Mouse (Mus musculus): ENCODE data around the gene 4931440F15Rik. TPM values are rescaled to one million over a fixed set of nuclear protein-coding genes. Genes with fewer than 3 reads are reported as not detected.

4931440F15Rik gene
- polyA plus RNA-seq, 2 experiments, result 0.09 to 0.22 TPM

DNA sequence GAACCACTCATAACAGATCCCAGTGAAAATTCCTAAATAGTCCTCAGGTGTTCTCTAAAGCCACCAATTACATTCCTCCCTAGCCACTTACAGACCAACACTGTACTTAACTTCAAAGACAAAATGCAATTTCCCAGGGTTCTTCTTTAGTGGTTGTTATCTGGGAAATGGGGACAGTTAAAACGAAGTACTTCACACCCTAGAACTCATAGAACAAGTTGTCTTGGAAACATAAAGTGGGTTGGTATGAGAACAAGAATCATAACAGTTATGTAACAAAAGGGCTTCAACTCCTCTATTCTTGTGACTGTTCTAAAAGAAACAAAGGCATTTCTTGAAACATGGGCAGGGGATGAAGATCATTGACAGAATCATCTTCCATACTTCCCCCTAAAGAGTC lies 12.2 kb downstream of the 4931440F15Rik start:
- H3K4me2 ChIP-seq (replicated peaks; ENCODE audit: low read depth, low read length, severe bottlenecking), result no peak overlapping the region
- H3K27ac ChIP-seq (replicated peaks; ENCODE audit: low read depth, low read length), result no peak overlapping the region
- no peaks in the 10 kb centered on the region for H3K4me1 ChIP-seq (ENCODE audit: control insufficient read depth, insufficient read depth, low read length)
- 73% methylated on average over 1 of the region's 1 CpGs for WGBS
- H3K9me3 ChIP-seq (ENCODE audit: control insufficient read depth, low read length), result no peaks in the 10 kb centered on the region
- H3K36me3 ChIP-seq (ENCODE audit: control insufficient read depth, insufficient read depth, low read length), result no peaks in the 10 kb centered on the region
- TF ChIP-seq POLR2A (IDR thresholded peaks at IDR 0.05; ENCODE audit: borderline replicate concordance, extremely low read depth, insufficient read depth, insufficient read length), result no peak
- ATAC-seq (ENCODE audit: low FRiP score, low read depth) (no peak), DNase-seq (ENCODE audit: low spot score) (no peak)
- no peaks in the 10 kb centered on the region for H3K27me3 ChIP-seq (ENCODE audit: control insufficient read depth, insufficient read depth, low read length)
- no peak overlapping the region for H3K9ac ChIP-seq (ENCODE audit: low read depth, low read length, severe bottlenecking)
- H3K4me3 ChIP-seq (replicated peaks; ENCODE audit: low read length), result no peak overlapping the region

DNA sequence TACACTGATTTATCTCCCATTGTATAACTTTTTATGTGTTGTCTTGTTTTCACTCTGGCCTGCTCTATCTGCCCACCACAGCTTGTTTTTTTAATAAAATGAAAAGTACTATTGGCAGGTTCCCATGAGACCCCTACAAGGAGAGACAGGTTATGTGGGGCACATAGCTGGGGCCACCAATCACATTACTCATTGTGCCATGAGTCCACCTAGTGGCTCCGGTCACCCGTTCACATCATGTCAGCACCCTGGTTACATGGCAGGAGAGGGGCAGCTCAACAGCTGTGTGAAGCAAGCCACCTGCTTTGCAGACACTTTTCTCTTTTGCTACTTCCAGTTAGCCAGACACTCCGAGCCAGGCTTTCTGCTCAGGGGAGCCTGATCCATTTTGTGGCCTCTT lies 13.0 kb downstream of the 4931440F15Rik start:
- no peak overlapping the region for H3K9ac ChIP-seq (ENCODE audit: low read depth, low read length, severe bottlenecking)
- no peak overlapping the region for H3K4me3 ChIP-seq (replicated peaks; ENCODE audit: low read length)
- H3K9me3 ChIP-seq (ENCODE audit: control insufficient read depth, low read length), result no peaks in the 10 kb centered on the region
- no peaks in the 10 kb centered on the region for H3K27me3 ChIP-seq (ENCODE audit: control insufficient read depth, insufficient read depth, low read length)
- WGBS, result 86% methylated on average over 3 of the region's 3 CpGs
- H3K4me1 ChIP-seq (ENCODE audit: control insufficient read depth, insufficient read depth, low read length), result no peaks in the 10 kb centered on the region
- no peak overlapping the region for H3K27ac ChIP-seq (replicated peaks; ENCODE audit: low read depth, low read length)
- no peak overlapping the region for H3K4me2 ChIP-seq (replicated peaks; ENCODE audit: low read depth, low read length, severe bottlenecking)
- no peak for TF ChIP-seq POLR2A (IDR thresholded peaks at IDR 0.05; ENCODE audit: borderline replicate concordance, extremely low read depth, insufficient read depth, insufficient read length)
- no peaks in the 10 kb centered on the region for H3K36me3 ChIP-seq (ENCODE audit: control insufficient read depth, insufficient read depth, low read length)
- ATAC-seq (ENCODE audit: low FRiP score, low read depth), result no peak
- DNase-seq (ENCODE audit: low spot score), result no peak

DNA sequence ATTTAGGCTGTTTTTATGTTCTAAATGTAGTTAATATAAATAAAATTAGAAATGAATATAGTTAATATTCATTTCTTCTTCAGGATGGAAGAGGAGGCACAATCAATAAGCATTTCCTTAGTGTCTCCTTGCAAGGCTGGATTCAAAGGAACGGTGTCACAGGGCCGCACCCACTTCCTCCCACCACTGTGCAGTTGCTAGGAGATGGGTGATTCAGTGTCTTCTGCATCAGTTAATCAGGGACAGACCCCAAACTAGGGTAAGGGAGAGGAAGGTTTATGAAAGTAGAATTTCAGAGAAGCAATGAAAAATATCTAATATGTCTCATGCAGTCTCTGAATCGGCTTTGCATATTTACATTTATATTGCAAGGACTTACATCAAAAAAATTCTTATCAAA lies 15.1 kb downstream of the 4931440F15Rik start:
- DNase-seq (ENCODE audit: low spot score) (no peak), ATAC-seq (ENCODE audit: low FRiP score, low read depth) (no peak)
- no peak overlapping the region for H3K4me2 ChIP-seq (replicated peaks; ENCODE audit: low read depth, low read length, severe bottlenecking)
- no peaks in the 10 kb centered on the region for H3K9me3 ChIP-seq (ENCODE audit: control insufficient read depth, low read length)
- no peak for TF ChIP-seq POLR2A (IDR thresholded peaks at IDR 0.05; ENCODE audit: borderline replicate concordance, extremely low read depth, insufficient read depth, insufficient read length)
- 88% methylated on average over 3 of the region's 3 CpGs for WGBS
- no peak overlapping the region for H3K27ac ChIP-seq (replicated peaks; ENCODE audit: low read depth, low read length)
- H3K36me3 ChIP-seq (ENCODE audit: control insufficient read depth, insufficient read depth, low read length), result no peaks in the 10 kb centered on the region
- no peak overlapping the region for H3K9ac ChIP-seq (ENCODE audit: low read depth, low read length, severe bottlenecking)
- H3K4me1 ChIP-seq (ENCODE audit: control insufficient read depth, insufficient read depth, low read length), result no peaks in the 10 kb centered on the region
- H3K27me3 ChIP-seq (ENCODE audit: control insufficient read depth, insufficient read depth, low read length), result no peaks in the 10 kb centered on the region
- no peak overlapping the region for H3K4me3 ChIP-seq (replicated peaks; ENCODE audit: low read length)

DNA sequence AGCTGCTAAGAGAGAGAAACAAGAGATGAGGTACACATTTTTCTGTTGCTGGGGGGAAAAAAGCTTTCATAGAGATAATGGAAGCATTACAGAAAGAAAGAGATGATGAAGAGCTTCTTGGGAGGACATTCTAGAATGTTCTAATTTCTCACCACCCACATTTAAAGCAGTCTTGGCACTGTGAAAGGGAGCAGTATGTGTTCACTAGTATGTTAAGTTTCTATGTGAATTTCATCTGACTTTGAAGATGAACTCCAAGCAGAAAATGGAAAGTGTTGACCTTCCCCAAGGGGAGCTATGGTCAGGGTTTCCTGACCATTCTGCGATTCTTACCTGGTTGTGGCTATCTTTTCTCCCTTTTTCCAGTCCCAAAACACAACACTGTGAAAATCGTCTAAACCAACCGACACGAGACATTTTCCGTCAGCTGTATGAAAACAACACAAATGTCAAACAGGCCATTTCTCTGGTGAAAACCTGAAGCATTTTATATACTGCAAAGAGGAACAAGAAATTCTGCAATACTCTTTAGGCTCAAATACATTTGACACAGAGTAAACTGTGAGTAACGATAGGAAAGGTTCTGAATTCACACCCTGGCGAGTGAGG lies 16.4 kb downstream of the 4931440F15Rik start:
- TF ChIP-seq POLR2A (IDR thresholded peaks at IDR 0.05; ENCODE audit: borderline replicate concordance, extremely low read depth, insufficient read depth, insufficient read length), result no peak
- Histone ChIP-seq H3K4me2 (replicated peaks; ENCODE audit: low read depth, low read length, severe bottlenecking) (no peak overlapping the region), H3K27ac (replicated peaks; ENCODE audit: low read depth, low read length) (no peak overlapping the region), H3K4me3 (replicated peaks; ENCODE audit: low read length) (no peak overlapping the region), H3K36me3 (ENCODE audit: control insufficient read depth, insufficient read depth, low read length) (no peaks in the 10 kb centered on the region), H3K27me3 (ENCODE audit: control insufficient read depth, insufficient read depth, low read length) (no peaks in the 10 kb centered on the region), H3K4me1 (ENCODE audit: control insufficient read depth, insufficient read depth, low read length) (no peaks in the 10 kb centered on the region), H3K9me3 (ENCODE audit: control insufficient read depth, low read length) (no peaks in the 10 kb centered on the region), H3K9ac (ENCODE audit: low read depth, low read length, severe bottlenecking) (no peak overlapping the region)
- DNase-seq (ENCODE audit: low spot score), result no peak
- 86% methylated on average over 7 of the region's 7 CpGs for WGBS
- no peak for ATAC-seq (ENCODE audit: low FRiP score, low read depth)

DNA sequence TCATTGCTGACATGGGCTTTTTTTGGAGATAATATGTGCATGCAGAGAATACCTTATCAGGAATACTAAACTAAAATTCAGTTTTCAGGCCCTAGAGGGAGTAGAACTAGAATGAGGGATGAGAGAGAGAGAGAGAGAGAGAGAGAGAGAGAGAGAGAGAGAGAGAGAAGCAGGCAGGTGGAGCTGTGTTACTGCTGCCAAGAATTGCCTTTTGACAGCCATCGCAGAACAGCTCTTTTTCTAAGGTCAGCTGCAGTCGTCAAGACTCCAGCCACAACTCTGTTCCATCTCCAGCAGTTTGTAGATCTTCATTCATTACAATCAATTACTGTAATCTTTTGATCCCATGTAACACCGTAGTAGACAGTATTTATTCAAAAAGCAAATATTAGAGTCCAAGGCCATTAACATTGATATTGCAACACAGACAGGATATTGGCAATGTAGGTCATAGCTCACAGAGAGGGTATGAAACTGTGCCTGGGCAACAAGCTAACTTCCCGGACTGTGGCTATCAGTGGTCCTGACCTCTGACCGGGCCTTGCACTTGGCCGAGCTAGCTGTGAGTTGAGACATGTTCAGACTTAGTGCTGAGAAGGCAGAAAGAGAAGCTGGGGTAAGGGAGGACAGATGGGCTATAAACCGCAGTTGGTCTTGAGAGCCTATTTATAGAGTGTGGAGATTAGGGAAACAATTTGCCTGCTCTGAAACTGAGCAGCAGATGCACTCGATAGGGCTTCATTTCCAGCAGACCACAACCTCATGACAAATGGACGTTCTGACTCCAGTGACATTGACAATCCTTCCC lies 17.1 kb downstream of the 4931440F15Rik start:
- WGBS, result 35% methylated on average over 9 of the region's 9 CpGs
- DNase-seq (ENCODE audit: low spot score), result peak; percentile 48
- peak; percentile 85 for ATAC-seq (ENCODE audit: low FRiP score, low read depth)

More for the DNA sequence above, 17.1 kb downstream of the 4931440F15Rik start:
- H3K4me1 ChIP-seq (ENCODE audit: control insufficient read depth, insufficient read depth, low read length), result no peaks in the 10 kb centered on the region
- H3K4me2 ChIP-seq (replicated peaks; ENCODE audit: low read depth, low read length, severe bottlenecking), result no peak overlapping the region
- H3K27me3 ChIP-seq (ENCODE audit: control insufficient read depth, insufficient read depth, low read length), result no peaks in the 10 kb centered on the region
- no peak overlapping the region for H3K9ac ChIP-seq (ENCODE audit: low read depth, low read length, severe bottlenecking)
- H3K4me3 ChIP-seq (replicated peaks; ENCODE audit: low read length), result no peak overlapping the region
- no peak for TF ChIP-seq POLR2A (IDR thresholded peaks at IDR 0.05; ENCODE audit: borderline replicate concordance, extremely low read depth, insufficient read depth, insufficient read length)
- no peak overlapping the region for H3K27ac ChIP-seq (replicated peaks; ENCODE audit: low read depth, low read length)
- no peaks in the 10 kb centered on the region for H3K36me3 ChIP-seq (ENCODE audit: control insufficient read depth, insufficient read depth, low read length)
- H3K9me3 ChIP-seq (ENCODE audit: control insufficient read depth, low read length), result no peaks in the 10 kb centered on the region

Measured in limb, embryonic 14.5 days (tissue).